Mouse (Mus musculus) heart, adult 9 months (tissue): Measurements from ENCODE around the gene Faah.

Source experiments
- DNase-seq, 2 experiments: peaks; one replicate each; pipeline ENCODE4 v3.0.0; 2022; ENCODE audit warnings: low spot score in 2 of 2

The Faah gene

GRCm38 (mm10) chr4:116001206-116001605, 16.5 kb downstream of the Faah start:
- no peak for DNase-seq

- no peak for DNase-seq
Measured at GRCm38 (mm10) chr4:116000671-116001070, 17.1 kb downstream of the Faah start.

GRCm38 (mm10) chr4:115996729-115997128, 21.0 kb downstream of the Faah start:
- no peak for DNase-seq

GRCm38 (mm10) chr4:115995376-115995730, 22.4 kb downstream of the Faah start:
- DNase-seq: no peak

GRCm38 (mm10) chr4:115994662-115995375, 22.9 kb downstream of the Faah start:
- DNase-seq: no peak

GRCm38 (mm10) chr4:115989382-115989781, 28.3 kb downstream of the Faah start:
- DNase-seq: no peak

- DNase-seq: no peak
Measured at GRCm38 (mm10) chr4:115987858-115988530, 29.7 kb downstream of the Faah start.

GRCm38 (mm10) chr4:115987436-115987835, 30.3 kb downstream of the Faah start:
- no peak for DNase-seq

- no peak for DNase-seq
Measured at GRCm38 (mm10) chr4:115984967-115985366, 32.8 kb downstream of the Faah start.

- DNase-seq: peak; percentile 41 to 59
Measured at GRCm38 (mm10) chr4:115984111-115984510, 33.6 kb downstream of the Faah start.

GRCm38 (mm10) chr4:115980676-115981075, 37.0 kb downstream of the Faah start:
- DNase-seq: peak; percentile 24 to 35

GRCm38 (mm10) chr4:115979437-115979836, 38.3 kb downstream of the Faah start:
- no peak for DNase-seq

GRCm38 (mm10) chr4:115978911-115979310, 38.8 kb downstream of the Faah start:
- no peak for DNase-seq

GRCm38 (mm10) chr4:115972543-115972942, 45.2 kb downstream of the Faah start:
- no peak for DNase-seq

- DNase-seq: no peak
Measured at GRCm38 (mm10) chr4:115964446-115964845, 53.3 kb downstream of the Faah start.

- DNase-seq: no peak
Measured at GRCm38 (mm10) chr4:115963751-115964150, 54.0 kb downstream of the Faah start.

- DNase-seq: peak in 1 of 2 experiments; percentile 10
Measured at GRCm38 (mm10) chr4:115962671-115963412, 54.9 kb downstream of the Faah start.

GRCm38 (mm10) chr4:115961991-115962390, 55.7 kb downstream of the Faah start:
- no peak for DNase-seq

GRCm38 (mm10) chr4:115959546-115959945, 58.2 kb downstream of the Faah start:
- no peak for DNase-seq

- no peak for DNase-seq
Measured at GRCm38 (mm10) chr4:115955494-115955775, 62.3 kb downstream of the Faah start.

- no peak for DNase-seq
Measured at GRCm38 (mm10) chr4:115954656-115955493, 62.9 kb downstream of the Faah start.

- DNase-seq: no peak
Measured at GRCm38 (mm10) chr4:115953559-115953958, 64.2 kb downstream of the Faah start.
